Mouse (Mus musculus): ENCODE data around the gene Erbin. TPM values are rescaled to one million over a fixed set of nuclear protein-coding genes. Genes with fewer than 3 reads are reported as not detected.

Gene Erbin
- total RNA-seq, 2 experiments from 2014 or later, result 63.9 to 83.1 TPM

DNA sequence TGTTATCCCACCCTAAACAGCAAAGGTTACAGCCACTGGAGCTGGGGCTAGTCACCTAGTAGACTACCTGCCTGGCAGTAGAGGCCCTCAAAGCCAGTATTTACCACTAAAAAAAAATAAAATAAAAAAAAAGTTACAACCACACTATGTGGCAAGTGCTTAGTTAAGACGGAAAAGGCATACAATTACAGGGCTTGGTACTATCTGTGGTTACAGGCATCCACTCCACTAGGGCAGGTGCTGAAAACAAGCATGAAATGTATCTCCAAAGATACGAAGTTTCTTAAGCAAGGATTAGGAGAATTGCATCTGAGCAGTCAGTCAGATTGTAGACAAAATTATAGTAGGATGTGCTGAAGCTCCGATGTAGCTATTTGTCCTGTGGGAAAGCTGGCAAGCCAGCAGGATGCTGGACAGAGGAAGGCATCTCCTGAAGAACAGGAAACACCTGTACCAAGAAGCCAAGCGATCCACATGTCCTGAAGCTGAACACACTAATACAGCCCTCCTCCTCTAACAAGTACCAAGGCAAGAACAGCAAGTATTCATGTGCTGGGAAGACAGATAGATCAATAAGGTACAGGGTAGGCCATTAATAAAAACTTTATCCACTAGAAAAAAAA, 6.1 kb downstream of the Erbin start:
- peak; percentile 53 for ATAC-seq (replicated peaks; ENCODE audit: poor library complexity, severe bottlenecking)

DNA sequence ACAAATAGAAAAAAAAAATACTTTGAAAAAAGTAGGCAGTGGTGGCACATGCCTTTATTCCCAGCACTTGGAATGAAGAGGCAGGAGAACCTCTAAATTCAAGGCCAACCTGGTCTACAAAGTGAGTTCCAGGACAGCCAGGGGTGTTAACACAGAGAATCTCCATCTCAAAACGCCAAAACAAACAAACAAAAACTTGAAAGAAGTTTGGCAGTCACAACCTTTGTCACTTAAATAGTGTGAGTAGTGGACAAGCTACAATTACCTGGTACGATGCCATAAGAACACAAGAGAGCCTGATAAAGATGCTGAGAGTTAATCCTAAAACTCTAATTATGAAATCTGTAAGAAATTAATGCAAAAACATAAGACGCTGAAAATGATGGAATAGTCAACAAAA, 8.0 kb downstream of the Erbin start:
- ATAC-seq (replicated peaks; ENCODE audit: poor library complexity, severe bottlenecking), result no peak

- no peak for ATAC-seq (replicated peaks; ENCODE audit: poor library complexity, severe bottlenecking)
Measured at GRCm38 (mm10) chr13:103910598-103910997, 9.7 kb downstream of the Erbin start.

DNA sequence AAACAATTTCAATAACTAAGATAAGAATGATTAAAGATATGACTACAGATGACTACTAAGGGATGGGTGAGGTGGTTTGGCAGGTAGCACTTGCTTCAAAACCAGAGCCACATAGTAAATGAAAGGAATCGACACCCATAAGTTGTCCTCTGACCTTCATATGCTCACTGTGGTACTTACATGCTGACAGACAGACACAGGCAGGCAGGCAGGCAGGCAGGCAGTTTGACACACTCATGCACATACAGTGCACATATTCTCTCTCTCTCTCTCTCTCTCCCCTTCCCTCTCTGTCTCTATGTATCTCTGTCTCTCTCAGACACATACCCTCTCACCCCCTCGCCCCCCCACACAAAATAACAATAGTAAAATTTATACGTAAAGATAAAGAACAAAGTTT, 10.4 kb downstream of the Erbin start:
- ATAC-seq (replicated peaks; ENCODE audit: poor library complexity, severe bottlenecking), result no peak

DNA sequence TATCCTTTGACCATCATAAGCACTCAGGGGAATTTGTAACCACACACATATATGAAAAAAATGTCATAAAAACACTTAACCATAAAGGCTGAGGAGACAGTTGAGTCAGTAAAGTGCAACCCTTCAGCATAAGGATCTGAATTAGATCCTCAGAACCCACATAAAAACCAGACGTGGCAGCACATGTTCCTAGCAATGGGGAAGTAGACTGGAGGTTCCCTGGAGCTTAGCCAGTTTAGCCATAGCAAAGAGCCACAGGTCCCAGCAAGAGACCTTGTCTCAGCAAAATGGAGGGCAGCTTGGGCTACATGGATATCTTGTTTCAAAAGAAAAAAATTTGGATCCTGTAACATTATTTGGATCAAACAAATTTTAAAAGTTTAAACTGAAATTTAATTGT, 20.3 kb downstream of the Erbin start:
- ATAC-seq (replicated peaks; ENCODE audit: poor library complexity, severe bottlenecking), result peak; percentile 96

- ATAC-seq (replicated peaks; ENCODE audit: poor library complexity, severe bottlenecking), result peak; percentile 57
Measured at GRCm38 (mm10) chr13:103897606-103898005, 22.7 kb downstream of the Erbin start.

DNA sequence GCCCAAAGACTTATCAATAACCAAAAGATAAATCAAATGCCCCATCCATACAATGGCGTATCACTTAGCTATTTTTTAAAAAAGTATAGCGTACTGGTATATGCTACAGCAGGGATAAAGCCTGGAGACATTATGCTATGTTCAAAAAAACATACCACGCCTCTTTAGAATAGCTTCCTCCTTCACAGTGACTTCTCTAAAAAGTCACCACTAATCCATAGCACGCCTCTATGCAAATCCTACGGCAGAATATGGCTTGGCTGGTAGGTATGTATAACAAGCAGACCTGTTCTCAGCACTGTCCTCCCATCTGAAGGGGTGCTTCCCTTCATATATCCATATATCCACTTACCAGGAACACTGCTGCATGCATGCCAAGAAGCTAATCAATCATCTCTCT, 27.2 kb downstream of the Erbin start:
- peak; percentile 94 for ATAC-seq (replicated peaks; ENCODE audit: poor library complexity, severe bottlenecking)

DNA sequence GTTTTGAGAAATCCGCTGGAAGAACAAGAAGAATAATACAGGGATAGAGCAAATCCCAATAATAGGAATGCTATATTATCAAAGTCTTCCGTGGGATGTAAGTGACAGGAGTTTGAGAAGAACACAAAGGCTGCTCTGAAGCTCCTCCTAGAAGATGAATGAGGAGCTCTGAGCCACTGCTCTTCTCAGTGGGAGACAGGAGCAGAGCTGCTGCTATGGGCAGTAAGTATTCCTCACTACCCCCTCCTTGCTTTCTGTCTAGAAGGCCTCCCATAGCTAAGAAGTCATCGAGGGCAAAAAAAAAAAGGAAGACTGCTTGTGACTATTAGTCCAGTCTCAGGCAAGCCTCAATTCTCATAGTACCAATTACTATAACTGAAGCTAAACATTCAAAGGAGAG, 30.3 kb downstream of the Erbin start:
- ATAC-seq (replicated peaks; ENCODE audit: poor library complexity, severe bottlenecking), result no peak

DNA sequence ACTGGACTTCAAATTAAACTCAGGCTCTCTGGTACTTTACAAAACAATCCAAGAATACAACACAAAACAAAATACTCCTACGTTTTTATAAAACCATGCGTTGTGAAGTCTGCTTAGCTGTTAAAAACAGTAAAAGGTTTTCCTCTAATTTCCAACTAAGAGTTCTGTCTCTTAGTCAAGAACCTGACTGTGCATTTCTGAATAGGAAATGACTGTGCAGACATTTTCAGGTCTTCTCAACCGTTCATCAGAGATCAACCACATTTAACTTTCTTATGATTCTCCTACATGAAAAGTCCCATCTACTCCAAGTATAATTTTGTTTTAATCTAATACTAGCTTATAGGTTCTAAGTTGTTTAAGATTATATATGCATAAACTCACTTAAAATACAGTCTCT, 33.8 kb downstream of the Erbin start:
- no peak; the same call in 1 of the 2 replicates for ATAC-seq (replicated peaks; ENCODE audit: poor library complexity, severe bottlenecking)

GRCm38 (mm10) chr13:103881200-103881599, 39.1 kb downstream of the Erbin start:
- ATAC-seq (replicated peaks; ENCODE audit: poor library complexity, severe bottlenecking), result no peak

DNA sequence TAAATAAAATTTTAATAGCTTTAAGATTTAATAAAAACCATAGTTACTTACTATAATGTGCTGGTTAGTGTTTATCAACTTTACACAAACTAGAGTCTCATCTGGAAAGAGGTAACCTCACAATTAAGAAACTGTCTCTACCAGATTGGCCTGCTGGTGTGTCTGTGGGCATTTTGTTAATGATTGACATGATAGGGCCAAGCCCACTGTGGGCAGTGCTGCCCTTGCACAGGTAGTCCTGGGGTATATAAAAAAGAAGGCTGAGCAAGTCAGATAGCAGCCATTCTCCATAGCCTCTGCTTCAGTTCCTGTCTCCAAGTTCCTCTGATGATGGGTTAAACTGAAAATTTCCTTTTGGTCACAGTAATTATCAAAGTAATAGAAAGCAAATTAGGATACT, 43.6 kb downstream of the Erbin start:
- no peak for ATAC-seq (replicated peaks; ENCODE audit: poor library complexity, severe bottlenecking)

GRCm38 (mm10) chr13:103875823-103876514, 44.3 kb downstream of the Erbin start:
- ATAC-seq (replicated peaks; ENCODE audit: poor library complexity, severe bottlenecking), result no peak

GRCm38 (mm10) chr13:103870786-103871185, 49.5 kb downstream of the Erbin start:
- peak; percentile 28; the same call in 1 of the 2 replicates for ATAC-seq (replicated peaks; ENCODE audit: poor library complexity, severe bottlenecking)

DNA sequence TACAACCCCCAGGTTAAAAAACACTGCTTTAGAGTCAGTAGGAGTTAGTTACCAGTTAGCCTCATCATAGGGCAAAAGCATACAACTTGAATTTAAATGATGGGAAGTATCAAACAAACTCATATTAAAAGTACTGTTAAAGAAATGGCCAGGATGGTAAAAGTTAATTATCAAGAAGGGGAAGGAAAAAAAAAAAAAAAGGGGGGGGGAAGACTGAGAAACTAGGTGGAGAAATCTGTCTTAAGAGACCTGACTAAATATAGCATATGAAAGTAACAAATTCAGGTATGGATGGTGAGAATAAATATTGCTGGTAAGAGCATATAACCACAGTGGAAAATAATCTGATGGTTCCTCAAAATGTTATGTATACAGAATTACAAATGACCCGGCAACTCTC, 50.2 kb downstream of the Erbin start:
- no peak; the same call in 1 of the 2 replicates for ATAC-seq (replicated peaks; ENCODE audit: poor library complexity, severe bottlenecking)

GRCm38 (mm10) chr13:103868875-103869274, 51.4 kb downstream of the Erbin start:
- ATAC-seq (replicated peaks; ENCODE audit: poor library complexity, severe bottlenecking), result peak; percentile 78

DNA sequence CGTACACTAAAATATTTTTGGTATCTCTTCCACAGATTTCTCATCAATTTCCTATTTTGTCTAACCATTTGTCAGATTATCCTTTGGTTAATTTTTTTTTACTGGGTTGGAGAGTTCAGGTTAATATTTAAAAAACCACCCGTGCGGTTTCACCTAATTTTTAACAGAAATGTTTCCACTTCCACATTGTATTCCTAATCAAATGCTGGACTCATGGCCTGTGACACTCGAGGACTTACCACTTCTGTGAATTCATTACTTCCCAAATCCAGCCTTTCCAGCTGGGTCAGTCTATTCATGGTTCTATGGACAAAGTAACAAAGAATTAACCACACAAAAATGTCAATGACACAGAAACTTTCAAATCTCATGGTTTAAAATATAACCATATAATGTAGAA, 58.3 kb downstream of the Erbin start:
- ATAC-seq (replicated peaks; ENCODE audit: poor library complexity, severe bottlenecking), result no peak

- ATAC-seq (replicated peaks; ENCODE audit: poor library complexity, severe bottlenecking), result no peak
Measured at GRCm38 (mm10) chr13:103859041-103859440, 61.3 kb downstream of the Erbin start.

DNA sequence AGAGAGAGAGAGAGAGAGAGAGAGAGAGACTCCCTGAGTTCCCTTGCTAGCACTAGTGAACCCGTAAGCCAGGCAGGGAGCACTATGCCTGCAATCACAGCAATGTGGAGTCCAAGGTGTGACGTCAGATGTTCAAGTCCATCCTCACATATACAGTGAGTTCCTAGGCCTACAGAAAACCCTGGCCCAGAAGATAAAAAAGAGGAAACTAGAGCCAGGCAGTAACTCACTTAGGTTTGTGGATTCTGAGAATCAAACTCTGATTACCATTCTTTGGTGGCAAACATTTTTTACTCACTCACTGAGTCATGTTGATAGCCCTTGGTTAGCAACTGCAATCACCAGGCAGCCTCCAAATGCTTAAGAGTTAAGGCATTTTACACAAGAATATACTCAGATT, 72.7 kb downstream of the Erbin start:
- ATAC-seq (replicated peaks; ENCODE audit: poor library complexity, severe bottlenecking), result no peak

- ATAC-seq (replicated peaks; ENCODE audit: poor library complexity, severe bottlenecking), result no peak
Measured at GRCm38 (mm10) chr13:103841287-103842201, 78.8 kb downstream of the Erbin start.

DNA sequence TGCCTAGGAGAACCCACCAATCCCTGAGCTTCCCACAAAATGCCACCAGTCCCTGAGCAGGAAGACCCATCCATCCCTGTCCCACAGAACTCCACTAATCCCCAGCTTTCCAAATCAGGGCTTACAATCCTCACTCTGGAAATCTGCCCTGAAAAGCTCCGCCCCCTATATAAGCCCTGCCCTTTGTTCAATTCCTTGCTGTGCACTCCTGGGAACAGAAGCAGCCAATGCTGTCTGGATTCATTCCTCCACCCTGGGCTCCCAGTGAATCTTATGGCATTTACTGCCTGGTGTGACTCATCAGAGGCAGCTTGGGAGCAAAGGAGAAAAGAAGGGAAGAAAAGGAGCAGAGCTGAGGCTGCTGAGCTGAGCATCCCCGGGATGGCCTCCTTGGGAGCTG, 81.7 kb downstream of the Erbin start:
- ATAC-seq (replicated peaks; ENCODE audit: poor library complexity, severe bottlenecking), result no peak

- ATAC-seq (replicated peaks; ENCODE audit: poor library complexity, severe bottlenecking), result no peak
Measured at GRCm38 (mm10) chr13:103829623-103830135, 90.6 kb downstream of the Erbin start.
